Mouse (Mus musculus) heart, embryonic 14.5 days (tissue): ENCODE results near the gene Gm26727. TPM values are rescaled to one million over a fixed set of nuclear protein-coding genes. Genes with fewer than 3 reads are reported as not detected.
A peak's percentile ranks its signal among the peaks of the same experiment; 100 is the strongest.
"Not testable (repeated sequence)": the region's sequence is repeated elsewhere in the genome, so short reads cannot be mapped to it uniquely, and the experiment has no call there.

ENCODE experiments used
- ATAC-seq: fragments of 200-750 bp; cut with Nextera tagmentation; 2 replicates; pipeline ENCODE4 v1.8.0; 2017; ENCODE audit warnings: low read depth, moderate TSS enrichment; ENCODE audit not compliant: insufficient number of reproducible peaks, insufficient read depth, low FRiP score
- H3K27ac ChIP-seq, 2 experiments: fragments of 200-500 bp in 1 of 2; fragments of 300-500 bp in 1 of 2; sonication (generic) in 1 of 2; replicated peaks in 1 of 2; 2 replicates each; pipeline ENCODE4 v1.5.1; 2012 to 2014; ENCODE audit warnings: low read depth in 2 of 2, low read length in 2 of 2, control low read depth in 1 of 2, mild to moderate bottlenecking in 1 of 2, mixed read lengths in 1 of 2; ENCODE audit not compliant: control insufficient read depth in 1 of 2, insufficient read depth in 1 of 2
- H3K27me3 ChIP-seq: fragments of 300-500 bp; sonication (generic); 2 replicates; pipeline ENCODE4 v1.6.1; 2014; ENCODE audit warnings: mild to moderate bottlenecking, low read length, control low read depth; ENCODE audit not compliant: control insufficient read depth, insufficient read depth
- H3K36me3 ChIP-seq: fragments of 300-500 bp; sonication (generic); 2 replicates; pipeline ENCODE4 v1.6.1; 2014; ENCODE audit warnings: mild to moderate bottlenecking, control low read depth, low read length, mixed read lengths; ENCODE audit not compliant: control insufficient read depth, insufficient read depth
- H3K4me1 ChIP-seq, 2 experiments: fragments of 200-500 bp in 1 of 2; fragments of 300-500 bp in 1 of 2; sonication (generic) in 1 of 2; 2 replicates each; pipeline ENCODE4 v1.6.1; 2012 to 2014; ENCODE audit warnings: low read length in 2 of 2, control low read depth in 1 of 2, mixed read lengths in 1 of 2; ENCODE audit not compliant: control insufficient read depth in 2 of 2, insufficient read depth in 2 of 2
- H3K4me2 ChIP-seq: fragments of 300-500 bp; sonication (generic); 2 replicates; pipeline ENCODE4 v1.6.1; 2014; ENCODE audit warnings: mild to moderate bottlenecking, low read length
- H3K4me3 ChIP-seq, 2 experiments: fragments of 200-500 bp in 1 of 2; fragments of 300-500 bp in 1 of 2; sonication (generic) in 1 of 2; 2 replicates each; pipeline ENCODE4 v1.5.1; 2012 to 2014; ENCODE audit warnings: low read length in 2 of 2, mild to moderate bottlenecking in 2 of 2, control low read depth in 1 of 2, low read depth in 1 of 2, moderate library complexity in 1 of 2; ENCODE audit not compliant: control insufficient read depth in 1 of 2, insufficient read depth in 1 of 2
- H3K9ac ChIP-seq: fragments of 300-500 bp; sonication (generic); 2 replicates; pipeline ENCODE4 v1.6.1; 2014; ENCODE audit warnings: mild to moderate bottlenecking, low read length
- H3K9me3 ChIP-seq: fragments of 300-500 bp; sonication (generic); 2 replicates; pipeline ENCODE4 v1.6.1; 2016; ENCODE audit warnings: low read length, control low read depth; ENCODE audit not compliant: control insufficient read depth
- WGBS: fragments of 180-500 bp; shearing (Covaris S2); extraction: QIAGEN DNeasy Blood & Tissue Kit; methylation state at CpG from one replicate; pipeline ENCODE4 v1.1.7; 2014; 5-methylcytosine and 5-hydroxymethylcytosine counted together
- polyA plus RNA-seq: library from polyadenylated mRNA; unstranded; fragments of >200 nt; fragmentation: Nextera tagmentation; extraction: Ambion mirVana; gene quantifications from 2 replicates; pipeline ENCODE4 v1.2.1, GENCODE M21; 2014

Gene Gm26727
- polyA plus RNA-seq, 1 experiment from 2014 or later = not detected

GRCm38 (mm10) chr2:67445780-67446179, 12.8 kb upstream of the Gm26727 start, which contains the start of gene Xirp2:
Gene Xirp2 (plus strand): TSS chr2:67446002.
- H3K27ac ChIP-seq = no peak within 1 kb of the TSS
- no peak within 1 kb of the TSS; the same call in 1 of the 2 replicates for H3K4me2 ChIP-seq

DNA sequence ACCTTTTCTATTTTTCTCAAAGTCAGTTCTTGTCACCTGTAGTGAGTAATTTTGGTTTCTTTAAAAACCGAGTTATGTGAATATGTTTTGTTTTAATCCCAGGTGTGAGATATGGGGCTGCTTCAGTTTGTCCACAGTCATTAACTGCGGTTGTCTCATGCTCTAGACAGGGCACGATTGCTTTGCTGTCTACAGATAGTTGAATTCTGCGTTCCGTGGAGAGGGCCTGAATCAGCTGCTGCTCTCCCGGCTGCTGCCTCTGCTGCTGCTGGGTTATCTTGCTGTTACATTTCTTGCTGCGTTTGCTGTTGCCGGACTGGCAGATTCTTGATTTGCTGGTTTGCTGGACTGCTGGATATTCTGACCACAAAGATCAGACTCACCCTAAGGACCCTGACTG, 5.3 kb upstream of the Gm26727 start:
- Histone ChIP-seq H3K9ac (no peak overlapping the region), H3K36me3 (no peaks in the 10 kb centered on the region), H3K27ac (no peak overlapping the region), H3K9me3 (no peaks in the 10 kb centered on the region), H3K4me2 (no peak overlapping the region), H3K27me3 (no peaks in the 10 kb centered on the region), H3K4me3 (no peak overlapping the region), H3K4me1 (no peaks in the 10 kb centered on the region)
- no peak for ATAC-seq
- WGBS = 50% methylated on average over 8 of the region's 8 CpGs

More at GRCm38 (mm10) chr2:67445780-67446179, 12.8 kb upstream of the Gm26727 start, which contains the start of gene Xirp2:
- 49% methylated on average over 3 of the region's 3 CpGs for WGBS
- Histone ChIP-seq H3K36me3 (no peaks in the 10 kb centered on the region), H3K9me3 (no peaks in the 10 kb centered on the region), H3K27me3 (no peaks in the 10 kb centered on the region), H3K4me1 (peaks cover 0 to 2% of the 10 kb centered on the region in 2 experiments; a peak in 1 of 4 replicates), H3K9ac (no peak within 1 kb of the TSS), H3K4me3 (no peak within 1 kb of the TSS)
- ATAC-seq = no peak

- 78% methylated on average over 1 of the region's 1 CpGs for WGBS
- Histone ChIP-seq H3K9me3 (no peaks in the 10 kb centered on the region), H3K27ac (no peak overlapping the region), H3K9ac (no peak overlapping the region), H3K36me3 (no peaks in the 10 kb centered on the region), H3K27me3 (no peaks in the 10 kb centered on the region), H3K4me2 (no peak overlapping the region), H3K4me1 (no peaks in the 10 kb centered on the region), H3K4me3 (no peak overlapping the region)
- ATAC-seq = no peak
These were observed 10.2 kb downstream of the Gm26727 start for GRCm38 (mm10) chr2:67422799-67423198.

GRCm38 (mm10) chr2:67420853-67421252, 12.1 kb downstream of the Gm26727 start:
- Histone ChIP-seq H3K27ac (no peak overlapping the region), H3K4me3 (no peak overlapping the region), H3K9ac (no peak overlapping the region), H3K27me3 (no peaks in the 10 kb centered on the region), H3K9me3 (no peaks in the 10 kb centered on the region), H3K4me1 (no peaks in the 10 kb centered on the region), H3K36me3 (no peaks in the 10 kb centered on the region), H3K4me2 (no peak overlapping the region)
- ATAC-seq = 0 out of 2 replicates have a peak, but pooled peaks have one; percentile 17

GRCm38 (mm10) chr2:67413425-67413824, 19.6 kb downstream of the Gm26727 start, which contains the start of gene Gm21830:
Gene Gm21830 (plus strand): TSS chr2:67413725.
- H3K27ac ChIP-seq, H3K36me3 ChIP-seq, H3K27me3 ChIP-seq, H3K4me1 ChIP-seq, H3K9ac ChIP-seq, H3K4me2 ChIP-seq, H3K4me3 ChIP-seq, ATAC-seq, H3K9me3 ChIP-seq: not testable (repeated sequence)
- no CpG with 5 or more reads among the region's 1 CpGs for WGBS

Other genes starting within 250 kb of the Gm26727 start
- gene Gm21830, start 19.5 kb downstream of the Gm26727 start, polyA plus RNA-seq = not detected in 2 replicates
- gene Xirp2, start 12.8 kb upstream of the Gm26727 start, polyA plus RNA-seq = 0.32 and 0.35 TPM in 2 replicates
- 7.1 and 8.9 TPM in 2 replicates for gene B3galt1, start 132.7 kb upstream of the Gm26727 start, polyA plus RNA-seq